Mouse (Mus musculus): ENCODE results near the gene Rfc4. TPM values are rescaled to one million over a fixed set of nuclear protein-coding genes. Genes with fewer than 3 reads are reported as not detected.

The Rfc4 gene
- total RNA-seq, 2 experiments from 2014 or later: 4.4 to 9.3 TPM

GRCm38 (mm10) chr16:23136406-23136970, 9.0 kb upstream of the Rfc4 start:
- no peak for DNase-seq
- intact Hi-C loops (cut with DNase I): no loop called here

- DNase-seq: peak in 1 of 2 experiments; percentile 24
- intact Hi-C loops (cut with DNase I): loop anchor here (1.0 to 2.0 kb wide), 2 partner anchors 46 to 259 kb away; no protein-coding TSS in a partner anchor
These were observed 8.0 kb upstream of the Rfc4 start for GRCm38 (mm10) chr16:23135421-23136149.

GRCm38 (mm10) chr16:23132336-23132735, 4.8 kb upstream of the Rfc4 start:
- DNase-seq: no peak
- intact Hi-C loops (cut with DNase I): no loop called here

GRCm38 (mm10) chr16:23130303-23130702, 2.8 kb upstream of the Rfc4 start:
- no peak for DNase-seq
- intact Hi-C loops (cut with DNase I): no loop called here

- intact Hi-C loops (cut with DNase I): loop anchor here (2.0 kb wide), 1 partner anchor 18 kb away; no protein-coding TSS in a partner anchor
- no peak for DNase-seq
These were observed 245 bp downstream of the Rfc4 start for GRCm38 (mm10) chr16:23127311-23127672.

GRCm38 (mm10) chr16:23124398-23124797, 3.1 kb downstream of the Rfc4 start:
- intact Hi-C loops (cut with DNase I): no loop called here
- no peak for DNase-seq

- no peak for DNase-seq
- intact Hi-C loops (cut with DNase I): no loop called here
These were observed 4.4 kb downstream of the Rfc4 start for GRCm38 (mm10) chr16:23123104-23123503.

GRCm38 (mm10) chr16:23122446-23122845, 5.1 kb downstream of the Rfc4 start:
- intact Hi-C loops (cut with DNase I): no loop called here
- DNase-seq: no peak

GRCm38 (mm10) chr16:23117173-23117572, 10.4 kb downstream of the Rfc4 start:
- intact Hi-C loops (cut with DNase I): no loop called here
- no peak for DNase-seq

GRCm38 (mm10) chr16:23115486-23115885, 12.1 kb downstream of the Rfc4 start:
- intact Hi-C loops (cut with DNase I): no loop called here

GRCm38 (mm10) chr16:23114339-23115171, 13.0 kb downstream of the Rfc4 start:
- intact Hi-C loops (cut with DNase I): no loop called here
- no peak for DNase-seq

More at GRCm38 (mm10) chr16:23115486-23115885, 12.1 kb downstream of the Rfc4 start:
- DNase-seq: no peak

GRCm38 (mm10) chr16:23113903-23114302, 13.6 kb downstream of the Rfc4 start:
- intact Hi-C loops (cut with DNase I): no loop called here
- DNase-seq: no peak

GRCm38 (mm10) chr16:23112861-23113435, 14.6 kb downstream of the Rfc4 start:
- intact Hi-C loops (cut with DNase I): no loop called here
- DNase-seq: no peak

GRCm38 (mm10) chr16:23112348-23112747, 15.2 kb downstream of the Rfc4 start:
- intact Hi-C loops (cut with DNase I): no loop called here
- DNase-seq: no peak

GRCm38 (mm10) chr16:23109350-23110280, 17.9 kb downstream of the Rfc4 start:
- DNase-seq: no peak
- intact Hi-C loops (cut with DNase I): loop anchor here (2.0 to 5.0 kb wide), 2 partner anchors 17 to 252 kb away; partner anchors contain the start of genes Dnajb11, Rfc4 and Tbccd1

GRCm38 (mm10) chr16:23108943-23109342, 18.6 kb downstream of the Rfc4 start:
- no peak for DNase-seq
- intact Hi-C loops (cut with DNase I): loop anchor here (2.0 to 5.0 kb wide), 2 partner anchors 18 to 252 kb away; partner anchors contain the start of genes Dnajb11, Rfc4 and Tbccd1

- intact Hi-C loops (cut with DNase I): loop anchor here (2.0 to 5.0 kb wide), 2 partner anchors 19 to 251 kb away; partner anchors contain the start of genes Dnajb11, Rfc4 and Tbccd1
- peak; percentile 85 to 89 for DNase-seq
These were observed 19.4 kb downstream of the Rfc4 start for GRCm38 (mm10) chr16:23107946-23108759.

- peak; percentile 95 to 96 for DNase-seq
- intact Hi-C loops (cut with DNase I): loop anchor here (5.0 kb wide), 1 partner anchor 250 kb away; the partner anchor contains the start of genes Dnajb11 and Tbccd1
These were observed 20.1 kb downstream of the Rfc4 start, which contains the start of gene Eif4a2 for GRCm38 (mm10) chr16:23107231-23107942. TSS of gene Eif4a2 (plus strand) at chr16:23107444.
